Mouse (Mus musculus) embryonic facial prominence, embryonic 10.5 days (tissue): ENCODE results near the gene Ncoa3. TPM values are rescaled to one million over a fixed set of nuclear protein-coding genes. Genes with fewer than 3 reads are reported as not detected.
A peak's percentile ranks its signal among the peaks of the same experiment; 100 is the strongest.

ENCODE experiments used
- DNase-seq: peaks from one replicate; pipeline ENCODE4 v3.0.0-alpha.2; 2017; ENCODE audit warnings: low spot score
- H3K27ac ChIP-seq: fragments of 300-500 bp; sonication (generic); replicated peaks from 2 replicates; pipeline ENCODE4 v1.5.1; 2016; ENCODE audit warnings: mild to moderate bottlenecking
- H3K27me3 ChIP-seq: fragments of 300-500 bp; sonication (generic); replicated peaks from 2 replicates; pipeline ENCODE4 v1.6.1; 2016; ENCODE audit warnings: low read depth, mild to moderate bottlenecking; ENCODE audit not compliant: poor library complexity, severe bottlenecking
- H3K36me3 ChIP-seq: fragments of 300-500 bp; sonication (generic); replicated peaks from 2 replicates; pipeline ENCODE4 v1.6.1; 2016; ENCODE audit warnings: mild to moderate bottlenecking, moderate library complexity
- H3K4me1 ChIP-seq: fragments of 300-500 bp; sonication (generic); 2 replicates; pipeline ENCODE4 v1.6.1; 2016
- H3K4me3 ChIP-seq: fragments of 300-500 bp; sonication (generic); 2 replicates; pipeline ENCODE4 v1.5.1; 2016; ENCODE audit warnings: mild to moderate bottlenecking, moderate library complexity
- H3K9me3 ChIP-seq: fragments of 300-500 bp; sonication (generic); 2 replicates; pipeline ENCODE4 v1.6.1; 2016; ENCODE audit warnings: mild to moderate bottlenecking
- WGBS: fragments of 180-500 bp; shearing (Covaris S2); methylation state at CpG from one replicate; pipeline ENCODE4 v1.1.7; 2016; 5-methylcytosine and 5-hydroxymethylcytosine counted together
- polyA plus RNA-seq: library from polyadenylated mRNA; unstranded; fragments of >200 nt; fragmentation: Nextera tagmentation; extraction: Ambion mirVana; gene quantifications from 2 replicates; pipeline ENCODE4 v1.2.1, GENCODE M21; 2016

The Ncoa3 gene
- polyA plus RNA-seq, 1 experiment from 2014 or later = 16.0 TPM

- no peaks in the 10 kb centered on the region for H3K9me3 ChIP-seq
- DNase-seq = no peak
- no peak overlapping the region for H3K27ac ChIP-seq
- H3K4me1 ChIP-seq = peaks cover 48% of the 10 kb centered on the region
- whole genome bisulfite sequencing = 69% methylated on average over 12 of the region's 12 CpGs
- no peaks in the 10 kb centered on the region for H3K27me3 ChIP-seq
- H3K4me3 ChIP-seq = no peak overlapping the region
- H3K36me3 ChIP-seq = peaks cover 13% of the 10 kb centered on the region
Observed at GRCm38 (mm10) chr2:166010321-166010720, 17.9 kb downstream of the Ncoa3 start.

GRCm38 (mm10) chr2:166011422-166011821, 19.0 kb downstream of the Ncoa3 start:
- Histone ChIP-seq H3K36me3 (peaks cover 15% of the 10 kb centered on the region), H3K9me3 (no peaks in the 10 kb centered on the region), H3K27ac (peak overlapping the region; percentile 69), H3K4me3 (no peak overlapping the region), H3K27me3 (no peaks in the 10 kb centered on the region), H3K4me1 (peaks cover 48% of the 10 kb centered on the region)
- no peak for DNase-seq
- 52% methylated on average over 3 of the region's 3 CpGs for WGBS

GRCm38 (mm10) chr2:166012145-166012544, 19.7 kb downstream of the Ncoa3 start:
- Histone ChIP-seq H3K36me3 (peaks cover 15% of the 10 kb centered on the region), H3K27ac (peak overlapping the region; percentile 69; the same call in 1 of the 2 replicates), H3K4me3 (no peak overlapping the region), H3K27me3 (no peaks in the 10 kb centered on the region), H3K9me3 (no peaks in the 10 kb centered on the region), H3K4me1 (peaks cover 44% of the 10 kb centered on the region)
- WGBS = 64% methylated on average over 2 of the region's 2 CpGs
- DNase-seq = no peak

- Histone ChIP-seq H3K36me3 (peaks cover 15% of the 10 kb centered on the region), H3K27me3 (no peaks in the 10 kb centered on the region), H3K4me1 (peaks cover 25% of the 10 kb centered on the region), H3K9me3 (no peaks in the 10 kb centered on the region), H3K4me3 (no peak overlapping the region), H3K27ac (no peak overlapping the region)
- DNase-seq = no peak
- WGBS = 93% methylated on average over 3 of the region's 3 CpGs
Observed at GRCm38 (mm10) chr2:166018769-166019168, 26.3 kb downstream of the Ncoa3 start.

GRCm38 (mm10) chr2:166020026-166020425, 27.6 kb downstream of the Ncoa3 start:
- Histone ChIP-seq H3K9me3 (no peaks in the 10 kb centered on the region), H3K4me3 (no peak overlapping the region), H3K36me3 (0 out of 2 replicates have a peak, but pooled peaks cover 4% of the 10 kb centered on the region), H3K27me3 (no peaks in the 10 kb centered on the region), H3K4me1 (peaks cover 34% of the 10 kb centered on the region), H3K27ac (no peak overlapping the region)
- 88% methylated on average over 2 of the region's 2 CpGs for WGBS
- DNase-seq = no peak

- Histone ChIP-seq H3K4me3 (no peak overlapping the region), H3K27ac (peak overlapping the region; percentile 40)
- 40% methylated on average over 4 of the region's 4 CpGs for WGBS
Observed at GRCm38 (mm10) chr2:166021073-166021610, 28.7 kb downstream of the Ncoa3 start.

GRCm38 (mm10) chr2:166021642-166022041, 29.2 kb downstream of the Ncoa3 start:
- DNase-seq = peak; percentile 69
- Histone ChIP-seq H3K4me1 (peaks cover 36% of the 10 kb centered on the region), H3K27ac (no peak overlapping the region), H3K4me3 (no peak overlapping the region), H3K9me3 (no peaks in the 10 kb centered on the region), H3K27me3 (no peaks in the 10 kb centered on the region), H3K36me3 (no peaks in the 10 kb centered on the region)
- 52% methylated on average over 3 of the region's 3 CpGs for WGBS

More at GRCm38 (mm10) chr2:166021073-166021610, 28.7 kb downstream of the Ncoa3 start:
- no peaks in the 10 kb centered on the region for H3K36me3 ChIP-seq
- H3K9me3 ChIP-seq = no peaks in the 10 kb centered on the region
- no peak for DNase-seq
- no peaks in the 10 kb centered on the region for H3K27me3 ChIP-seq
- peaks cover 36% of the 10 kb centered on the region for H3K4me1 ChIP-seq

- no peak for DNase-seq
- Histone ChIP-seq H3K36me3 (no peaks in the 10 kb centered on the region), H3K9me3 (no peaks in the 10 kb centered on the region), H3K4me3 (no peak overlapping the region), H3K27ac (no peak overlapping the region; the same call in 1 of the 2 replicates), H3K27me3 (no peaks in the 10 kb centered on the region), H3K4me1 (peaks cover 36% of the 10 kb centered on the region)
- 61% methylated on average over 8 of the region's 8 CpGs for WGBS
Observed at GRCm38 (mm10) chr2:166022327-166022726, 29.9 kb downstream of the Ncoa3 start.

GRCm38 (mm10) chr2:166024079-166024478, 31.6 kb downstream of the Ncoa3 start:
- DNase-seq = no peak
- 83% methylated on average over 3 of the region's 3 CpGs for WGBS
- Histone ChIP-seq H3K4me3 (no peak overlapping the region), H3K36me3 (no peaks in the 10 kb centered on the region), H3K9me3 (no peaks in the 10 kb centered on the region), H3K27ac (no peak overlapping the region; the same call in 1 of the 2 replicates), H3K4me1 (peaks cover 39% of the 10 kb centered on the region), H3K27me3 (no peaks in the 10 kb centered on the region)

- H3K9me3 ChIP-seq = no peaks in the 10 kb centered on the region
- 88% methylated on average over 4 of the region's 4 CpGs for WGBS
- no peak overlapping the region for H3K27ac ChIP-seq
- DNase-seq = no peak
- no peaks in the 10 kb centered on the region for H3K36me3 ChIP-seq
- peaks cover 45% of the 10 kb centered on the region for H3K4me1 ChIP-seq
- H3K4me3 ChIP-seq = no peak overlapping the region
- no peaks in the 10 kb centered on the region for H3K27me3 ChIP-seq
Observed at GRCm38 (mm10) chr2:166024621-166025020, 32.2 kb downstream of the Ncoa3 start.

GRCm38 (mm10) chr2:166025943-166026342, 33.5 kb downstream of the Ncoa3 start:
- H3K4me1 ChIP-seq = peaks cover 53% of the 10 kb centered on the region
- H3K36me3 ChIP-seq = no peaks in the 10 kb centered on the region
- H3K9me3 ChIP-seq = no peaks in the 10 kb centered on the region
- WGBS = 83% methylated on average over 5 of the region's 5 CpGs
- H3K4me3 ChIP-seq = no peak overlapping the region
- no peak for DNase-seq
- H3K27me3 ChIP-seq = no peaks in the 10 kb centered on the region
- H3K27ac ChIP-seq = no peak overlapping the region

GRCm38 (mm10) chr2:166027834-166028233, 35.4 kb downstream of the Ncoa3 start:
- no peaks in the 10 kb centered on the region for H3K27me3 ChIP-seq
- 90% methylated on average over 3 of the region's 3 CpGs for WGBS
- H3K4me1 ChIP-seq = peaks cover 52% of the 10 kb centered on the region
- H3K36me3 ChIP-seq = no peaks in the 10 kb centered on the region
- DNase-seq = no peak
- H3K9me3 ChIP-seq = no peaks in the 10 kb centered on the region
- no peak overlapping the region for H3K4me3 ChIP-seq
- no peak overlapping the region for H3K27ac ChIP-seq

- peaks cover 57% of the 10 kb centered on the region for H3K4me1 ChIP-seq
- H3K27me3 ChIP-seq = no peaks in the 10 kb centered on the region
- no peaks in the 10 kb centered on the region for H3K36me3 ChIP-seq
- no peak overlapping the region for H3K4me3 ChIP-seq
- 58% methylated on average over 4 of the region's 4 CpGs for WGBS
- no peaks in the 10 kb centered on the region for H3K9me3 ChIP-seq
- DNase-seq = no peak
- no peak overlapping the region for H3K27ac ChIP-seq
Observed at GRCm38 (mm10) chr2:166029232-166029631, 36.8 kb downstream of the Ncoa3 start.
